Mouse (Mus musculus) hindbrain, embryonic 16.5 days (tissue): ENCODE measurements around the gene Gm10577. TPM values are rescaled to one million over a fixed set of nuclear protein-coding genes. Genes with fewer than 3 reads are reported as not detected.

ENCODE experiments used
- ATAC-seq: fragments of 200-750 bp; cut with Nextera tagmentation; 2 replicates; pipeline ENCODE4 v1.8.0; 2017; ENCODE audit warnings: moderate TSS enrichment, moderate library complexity
- H3K27ac ChIP-seq: fragments of 300-500 bp; sonication (generic); 2 replicates; pipeline ENCODE4 v1.5.1; 2014; ENCODE audit warnings: low read depth, mild to moderate bottlenecking, control low read depth, low read length, moderate library complexity
- H3K27me3 ChIP-seq: fragments of 300-500 bp; sonication (generic); replicated peaks from 2 replicates; pipeline ENCODE4 v1.6.1; 2014; ENCODE audit warnings: low read length; ENCODE audit not compliant: control insufficient read depth, insufficient read depth
- H3K36me3 ChIP-seq: fragments of 300-500 bp; sonication (generic); 2 replicates; pipeline ENCODE4 v1.6.1; 2014; ENCODE audit warnings: mild to moderate bottlenecking, low read length, moderate library complexity, mixed read lengths; ENCODE audit not compliant: control insufficient read depth, insufficient read depth
- H3K4me1 ChIP-seq: fragments of 300-500 bp; sonication (generic); 2 replicates; pipeline ENCODE4 v1.6.1; 2014; ENCODE audit warnings: low read depth, low read length; ENCODE audit not compliant: control insufficient read depth, insufficient read depth
- H3K4me2 ChIP-seq: fragments of 300-500 bp; sonication (generic); 2 replicates; pipeline ENCODE4 v1.6.1; 2014; ENCODE audit warnings: mild to moderate bottlenecking, low read length, control low read depth, moderate library complexity
- H3K4me3 ChIP-seq: fragments of 300-500 bp; sonication (generic); 2 replicates; pipeline ENCODE4 v1.5.1; 2014; ENCODE audit warnings: mild to moderate bottlenecking, low read length, control low read depth, moderate library complexity
- H3K9ac ChIP-seq: fragments of 300-500 bp; sonication (generic); 2 replicates; pipeline ENCODE4 v1.6.1; 2014; ENCODE audit warnings: low read depth, mild to moderate bottlenecking, control low read depth, low read length, moderate library complexity
- H3K9me3 ChIP-seq: fragments of 300-500 bp; sonication (generic); 2 replicates; pipeline ENCODE4 v1.6.1; 2014; ENCODE audit warnings: mild to moderate bottlenecking, low read length, moderate library complexity; ENCODE audit not compliant: control insufficient read depth
- WGBS: fragments of 180-500 bp; shearing (Covaris S2); extraction: QIAGEN DNeasy Blood & Tissue Kit; methylation state at CpG from one replicate; pipeline ENCODE4 v1.1.7; 2014; 5-methylcytosine and 5-hydroxymethylcytosine counted together
- polyA plus RNA-seq: library from polyadenylated mRNA; unstranded; fragments of >200 nt; fragmentation: Nextera tagmentation; extraction: Ambion mirVana; gene quantifications from 2 replicates; pipeline ENCODE4 v1.2.1, GENCODE M21; 2015

Gm10577 gene
- polyA plus RNA-seq: not detected in 2 replicates

DNA sequence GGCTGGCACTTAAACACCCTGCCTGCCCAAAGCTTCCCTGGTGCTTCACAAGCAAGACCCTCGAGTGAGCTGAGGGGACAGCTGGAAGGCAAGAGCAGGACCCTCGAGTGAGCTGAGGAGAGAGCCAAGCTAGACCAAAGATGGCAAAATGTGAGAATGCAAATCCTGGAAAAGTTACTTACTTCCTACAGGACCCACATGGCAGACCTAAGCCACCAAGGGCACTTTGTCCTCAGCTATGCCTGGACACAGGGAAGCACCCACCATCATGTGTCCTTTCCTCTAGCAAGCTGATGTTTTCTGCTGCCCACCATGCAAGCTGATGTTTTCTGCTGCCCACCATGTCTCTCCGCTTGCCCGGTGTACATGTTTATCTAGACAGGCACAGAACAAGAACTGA lies at the start of gene Gm10577:
Gene Gm10577, minus strand, starts transcription at position 101 of the 400 bp plus-strand sequence.
- no peak within 1 kb of the TSS for H3K4me2 ChIP-seq
- H3K36me3 ChIP-seq: no peaks in the 10 kb centered on the region
- H3K9me3 ChIP-seq: peaks cover 4% of the 10 kb centered on the region; the same call in 1 of the 2 replicates
- H3K4me1 ChIP-seq: no peaks in the 10 kb centered on the region
- H3K27ac ChIP-seq: no peak within 1 kb of the TSS
- ATAC-seq: no peak
- H3K4me3 ChIP-seq: no peak within 1 kb of the TSS
- no peaks in the 10 kb centered on the region for H3K27me3 ChIP-seq
- 86% methylated on average over 4 of the region's 4 CpGs for whole genome bisulfite sequencing
- no peak within 1 kb of the TSS for H3K9ac ChIP-seq

DNA sequence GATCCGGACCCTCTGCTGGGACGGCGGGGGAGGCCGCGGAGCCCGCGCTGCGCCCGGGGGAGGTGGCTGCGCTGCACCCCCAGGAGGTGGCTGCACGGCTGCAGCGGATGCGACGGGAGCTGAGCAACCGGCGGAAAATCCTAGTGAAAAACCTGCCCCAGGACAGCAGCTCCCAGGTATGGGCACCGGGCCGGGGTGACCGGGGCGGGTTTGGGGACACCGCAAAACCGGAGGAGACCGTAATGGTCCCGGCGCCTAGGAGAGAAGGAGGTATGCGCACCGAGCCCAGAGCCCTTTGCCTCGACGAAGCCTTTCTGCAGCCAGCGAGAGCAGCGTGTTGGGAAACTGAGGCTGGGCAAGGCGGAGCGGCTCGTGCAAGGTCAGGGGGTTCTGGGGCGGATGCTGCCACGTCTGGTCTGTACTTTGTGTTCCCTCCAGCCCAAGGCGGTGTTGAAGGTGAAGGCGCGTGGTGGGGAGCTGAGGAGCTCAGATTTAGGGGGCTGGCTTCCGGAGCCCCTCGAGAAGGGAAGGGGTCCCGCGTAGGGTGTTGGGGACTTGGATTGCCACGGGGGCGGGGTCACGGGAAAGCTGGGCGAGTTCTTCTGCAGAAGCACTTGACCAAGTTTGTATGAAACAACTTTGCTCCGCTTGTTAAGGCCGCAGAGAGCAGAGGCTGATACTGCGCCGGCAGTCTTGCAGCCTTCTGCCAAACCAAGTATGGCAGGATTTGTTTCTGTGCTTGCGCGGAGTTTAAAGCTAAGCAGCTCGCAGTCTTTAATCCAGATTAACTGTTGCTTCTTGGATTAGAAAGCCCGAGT lies 48.9 kb upstream of the Gm10577 start:
- H3K4me1 ChIP-seq: no peaks in the 10 kb centered on the region; the same call in 1 of the 2 replicates
- ATAC-seq: peak; percentile 66
- under 1% methylated on average over 54 of the region's 55 CpGs for WGBS
- no peaks in the 10 kb centered on the region for H3K27me3 ChIP-seq
- no peaks in the 10 kb centered on the region for H3K36me3 ChIP-seq
- H3K4me3 ChIP-seq: peak overlapping the region; percentile 87
- H3K9me3 ChIP-seq: no peaks in the 10 kb centered on the region
- peak overlapping the region; percentile 87 for H3K9ac ChIP-seq
- peak overlapping the region; percentile 96 for H3K4me2 ChIP-seq
- H3K27ac ChIP-seq: peak overlapping the region; percentile 48

DNA sequence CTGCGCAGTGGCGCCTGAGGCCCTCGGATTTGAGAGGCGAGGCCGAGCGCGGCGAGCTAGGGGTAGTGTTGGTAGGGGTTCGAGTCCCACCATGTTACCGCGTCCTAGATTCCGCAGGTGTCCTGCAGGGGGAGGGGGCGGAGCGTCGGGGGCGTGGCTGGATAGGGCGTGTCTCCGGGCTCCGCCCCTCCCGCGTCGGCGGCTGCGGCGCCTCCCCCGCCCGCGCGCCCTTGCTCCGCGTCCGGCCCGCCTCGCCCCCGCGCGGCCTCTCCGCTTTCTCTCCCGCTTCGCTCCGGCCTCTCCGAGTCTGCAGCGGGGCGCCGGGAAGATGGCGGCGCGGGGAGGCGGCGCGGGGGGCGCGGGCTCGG lies 48.3 kb upstream of the Gm10577 start, which contains the start of gene Raver2:
Gene Raver2, plus strand, starts transcription at position 198 of the 368 bp plus-strand sequence.
- peak; percentile 82 for ATAC-seq
- WGBS: under 1% methylated on average over 32 of the region's 54 CpGs
- H3K4me3 ChIP-seq: peak within 1 kb of the TSS; percentile 87
- H3K27me3 ChIP-seq: no peaks in the 10 kb centered on the region
- no peaks in the 10 kb centered on the region for H3K36me3 ChIP-seq
- peak within 1 kb of the TSS; percentile 87 for H3K9ac ChIP-seq
- H3K9me3 ChIP-seq: no peaks in the 10 kb centered on the region
- peak within 1 kb of the TSS; percentile 96 for H3K4me2 ChIP-seq
- H3K4me1 ChIP-seq: no peaks in the 10 kb centered on the region; the same call in 1 of the 2 replicates
- H3K27ac ChIP-seq: peak within 1 kb of the TSS; percentile 48

DNA sequence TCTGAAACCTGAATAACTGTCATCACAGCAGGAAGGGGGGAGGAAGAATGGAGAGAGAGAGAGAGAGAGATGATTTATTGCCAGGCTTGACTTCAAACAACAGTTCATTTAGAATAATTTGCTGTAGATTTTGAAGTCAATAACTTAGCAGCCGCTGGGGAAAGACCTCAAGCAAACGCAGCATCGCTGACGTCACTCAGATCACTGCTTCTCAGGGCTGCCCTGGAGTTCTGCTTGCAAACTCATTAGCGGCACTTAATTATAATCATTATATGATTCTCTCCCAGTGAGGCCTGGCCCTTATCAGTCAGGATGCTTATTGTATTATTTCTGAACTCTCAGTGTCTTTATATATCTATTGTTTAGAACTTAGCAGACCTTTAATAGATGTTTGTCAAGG lies 45.9 kb upstream of the Gm10577 start:
- H3K27me3 ChIP-seq: no peaks in the 10 kb centered on the region
- no peaks in the 10 kb centered on the region for H3K36me3 ChIP-seq
- no peak overlapping the region for H3K4me3 ChIP-seq
- H3K4me2 ChIP-seq: no peak overlapping the region
- H3K9ac ChIP-seq: no peak overlapping the region
- H3K4me1 ChIP-seq: no peaks in the 10 kb centered on the region; the same call in 1 of the 2 replicates
- WGBS: 56% methylated on average over 5 of the region's 5 CpGs
- no peak for ATAC-seq
- H3K27ac ChIP-seq: no peak overlapping the region
- no peaks in the 10 kb centered on the region; the same call in 1 of the 2 replicates for H3K9me3 ChIP-seq

DNA sequence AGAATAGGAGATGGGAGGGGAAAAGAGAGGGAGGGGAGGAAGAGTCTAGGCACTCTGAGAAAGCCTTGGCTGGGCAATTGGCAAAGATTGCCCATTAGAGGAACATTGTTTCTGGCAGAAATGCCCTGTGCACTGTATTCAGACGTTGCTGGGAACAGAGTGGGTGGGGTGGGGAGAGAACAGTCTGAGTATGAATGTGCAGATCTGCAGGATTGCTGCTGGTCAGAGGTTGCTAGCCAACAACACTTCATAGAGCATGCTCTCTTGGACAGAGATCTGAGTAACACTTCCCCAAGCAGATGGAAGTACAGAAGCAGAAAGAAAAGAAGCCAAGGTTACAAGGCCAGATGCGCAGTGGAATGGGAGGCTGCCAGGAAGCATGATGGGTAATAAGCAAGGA lies 41.6 kb upstream of the Gm10577 start:
- H3K27ac ChIP-seq: no peak overlapping the region
- no peaks in the 10 kb centered on the region for H3K27me3 ChIP-seq
- 48% methylated on average over 2 of the region's 2 CpGs for WGBS
- H3K36me3 ChIP-seq: no peaks in the 10 kb centered on the region
- H3K4me1 ChIP-seq: no peaks in the 10 kb centered on the region
- no peak overlapping the region for H3K9ac ChIP-seq
- no peak for ATAC-seq
- H3K4me2 ChIP-seq: no peak overlapping the region
- no peaks in the 10 kb centered on the region; the same call in 1 of the 2 replicates for H3K9me3 ChIP-seq
- H3K4me3 ChIP-seq: no peak overlapping the region

DNA sequence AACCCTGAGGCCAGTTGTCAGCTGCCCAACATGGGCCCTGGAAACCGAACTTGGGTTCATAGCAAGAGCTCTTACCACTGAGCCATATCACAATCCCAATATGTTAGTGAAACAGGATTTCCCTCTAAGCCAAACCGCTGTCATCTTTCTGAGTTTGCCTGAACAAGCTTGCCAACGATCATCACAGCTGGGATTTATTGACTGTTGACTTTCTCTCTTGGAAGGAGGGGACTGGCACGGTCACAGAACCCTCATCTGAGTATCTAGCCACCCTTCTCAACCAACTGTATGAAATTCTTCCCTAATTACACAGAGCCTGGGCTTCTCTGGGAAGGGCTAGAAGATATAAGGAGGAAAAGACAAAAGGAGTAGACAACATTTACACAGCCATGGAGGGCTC lies 26.1 kb upstream of the Gm10577 start:
- Histone ChIP-seq H3K27ac (no peak overlapping the region), H3K4me3 (no peak overlapping the region), H3K9me3 (no peaks in the 10 kb centered on the region), H3K36me3 (no peaks in the 10 kb centered on the region), H3K4me1 (no peaks in the 10 kb centered on the region), H3K4me2 (no peak overlapping the region), H3K27me3 (no peaks in the 10 kb centered on the region), H3K9ac (no peak overlapping the region)
- 71% methylated on average over 4 of the region's 4 CpGs for WGBS
- ATAC-seq: no peak

DNA sequence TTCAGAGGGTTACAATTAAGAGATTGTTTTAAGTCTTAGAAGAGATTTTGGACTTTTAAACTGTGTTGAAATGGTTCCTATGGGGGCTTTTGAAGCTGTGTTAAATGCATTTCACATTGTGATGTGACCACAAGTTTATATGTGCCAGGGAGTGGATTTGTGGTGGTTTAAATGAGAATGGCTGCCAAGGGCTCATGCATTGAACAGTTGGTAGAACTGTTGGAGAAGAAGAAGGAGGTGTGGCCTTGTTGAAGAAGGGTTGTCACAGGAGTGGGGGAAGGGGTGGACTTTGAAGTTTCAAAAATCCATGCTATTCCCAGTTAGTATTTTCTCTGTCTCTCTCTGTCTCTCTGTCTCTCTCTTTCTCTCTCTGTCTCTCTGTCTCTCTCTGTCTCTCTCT lies 23.7 kb upstream of the Gm10577 start:
- Histone ChIP-seq H3K4me1 (no peaks in the 10 kb centered on the region), H3K27ac (no peak overlapping the region), H3K4me2 (no peak overlapping the region), H3K4me3 (no peak overlapping the region), H3K9ac (no peak overlapping the region), H3K36me3 (no peaks in the 10 kb centered on the region), H3K9me3 (no peaks in the 10 kb centered on the region), H3K27me3 (no peaks in the 10 kb centered on the region)
- ATAC-seq: no peak

DNA sequence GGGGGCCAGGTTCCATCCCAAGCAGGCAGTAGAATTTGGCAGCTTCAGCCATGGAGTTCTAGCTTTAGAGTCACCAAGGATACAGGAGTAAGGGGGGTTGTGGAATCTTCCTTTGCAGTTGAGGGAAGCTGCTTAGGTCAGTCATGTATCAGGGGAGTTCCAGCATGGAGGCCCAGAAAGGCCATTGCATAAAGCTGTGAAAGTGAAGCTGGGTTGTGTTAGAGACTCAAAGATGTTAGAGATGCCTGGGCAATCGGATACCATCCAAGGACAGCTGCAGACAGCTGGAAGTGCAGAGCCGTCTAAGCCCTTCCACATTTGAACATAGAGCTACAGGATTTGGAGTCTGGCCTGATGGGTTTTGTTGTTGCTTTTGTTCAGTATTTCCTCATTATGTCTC lies 23.2 kb upstream of the Gm10577 start:
- H3K9ac ChIP-seq: no peak overlapping the region
- no peak overlapping the region for H3K27ac ChIP-seq
- no peak for ATAC-seq
- H3K4me3 ChIP-seq: no peak overlapping the region
- H3K27me3 ChIP-seq: no peaks in the 10 kb centered on the region
- no peaks in the 10 kb centered on the region for H3K4me1 ChIP-seq
- no peaks in the 10 kb centered on the region for H3K9me3 ChIP-seq
- no peaks in the 10 kb centered on the region for H3K36me3 ChIP-seq
- no peak overlapping the region for H3K4me2 ChIP-seq
- WGBS: 84% methylated on average over 2 of the region's 2 CpGs

DNA sequence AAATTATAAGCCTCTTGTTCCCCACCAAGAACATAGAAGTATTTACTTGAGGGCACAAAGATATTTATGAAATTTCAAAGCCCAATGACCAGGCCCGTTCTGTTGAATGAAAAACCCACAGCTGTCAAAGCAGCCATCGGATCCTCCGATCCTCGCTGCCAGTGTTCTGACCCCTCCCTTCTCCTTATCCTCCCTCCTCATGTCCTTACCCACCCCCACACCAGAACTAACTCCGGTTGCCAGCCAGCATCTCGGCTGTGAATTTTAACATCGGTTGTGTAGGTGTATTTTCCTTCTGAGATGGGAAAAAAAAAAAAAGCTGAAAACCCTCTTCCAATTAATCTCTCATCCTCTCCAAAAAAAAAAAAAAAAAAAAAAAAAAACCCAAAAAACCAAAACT lies 16.7 kb upstream of the Gm10577 start:
- ATAC-seq: no peak
- no peak overlapping the region for H3K27ac ChIP-seq
- no peaks in the 10 kb centered on the region for H3K36me3 ChIP-seq
- no peaks in the 10 kb centered on the region for H3K4me1 ChIP-seq
- H3K9ac ChIP-seq: no peak overlapping the region
- H3K4me3 ChIP-seq: no peak overlapping the region
- 57% methylated on average over 7 of the region's 7 CpGs for WGBS
- H3K27me3 ChIP-seq: no peaks in the 10 kb centered on the region
- no peaks in the 10 kb centered on the region for H3K9me3 ChIP-seq
- no peak overlapping the region for H3K4me2 ChIP-seq
